Mouse (Mus musculus): ENCODE measurements at regions not wholly inside any gene's neighbourhood (a gene's known extent, or its start where the extent isn't known, plus 50 kb on each side); places are given as distances from the start of the nearest gene placed in this dataset.

DNA sequence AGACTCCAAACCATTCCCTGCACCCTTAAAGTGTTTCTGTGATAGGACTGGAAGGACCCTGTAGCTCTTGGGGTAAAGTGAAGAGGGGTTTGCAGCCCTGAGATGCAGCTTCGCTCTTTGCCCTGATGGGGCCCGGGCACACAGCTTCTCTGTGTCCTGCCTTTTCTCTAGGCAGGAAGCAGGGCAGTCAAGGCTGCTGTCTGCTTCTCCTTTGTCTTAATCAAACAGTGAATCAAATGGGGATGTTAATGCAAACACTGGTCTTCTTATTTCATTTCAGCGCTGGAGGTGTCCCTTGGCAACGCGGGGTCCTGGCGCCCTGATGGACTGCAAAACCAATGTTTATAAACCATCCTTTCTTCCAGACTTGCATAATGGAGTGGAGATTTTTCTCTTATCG lies 200.6 kb upstream of the Tle4 start:
- WGBS, result 70% methylated on average over 7 of the region's 7 CpGs
- Histone ChIP-seq H3K27ac (no peak overlapping the region), H3K9me3 (replicated peaks) (no peaks in the 10 kb centered on the region), H3K9ac (no peak overlapping the region), H3K36me3 (no peaks in the 10 kb centered on the region), H3K4me1 (peaks cover 15% of the 10 kb centered on the region), H3K4me2 (replicated peaks) (no peak overlapping the region), H3K4me3 (no peak overlapping the region), H3K27me3 (peaks cover 5% of the 10 kb centered on the region; the same call in 1 of the 2 replicates)
- no peak for ATAC-seq (ENCODE audit: low FRiP score)

DNA sequence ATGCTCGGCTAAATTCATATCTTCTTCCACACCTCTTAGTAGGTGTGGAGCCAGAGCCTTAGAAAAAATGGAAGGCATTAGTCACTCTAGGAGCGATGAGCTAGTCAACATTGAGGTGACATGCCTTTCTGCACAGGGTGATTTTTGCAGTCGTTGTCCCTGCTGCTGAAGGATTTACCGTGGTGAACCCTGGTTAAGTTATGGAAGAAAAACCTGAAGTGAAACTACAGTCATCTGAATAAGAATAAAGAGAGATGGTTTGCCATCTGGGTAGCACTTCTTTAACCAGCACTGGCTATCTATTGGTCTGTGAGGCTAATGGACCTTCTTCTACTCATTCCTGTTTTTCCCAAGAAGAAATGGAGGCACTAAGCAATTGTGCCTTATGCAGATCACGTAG lies 198.1 kb upstream of the Tle4 start:
- peaks cover 11% of the 10 kb centered on the region; the same call in 1 of the 2 replicates for H3K27me3 ChIP-seq
- no peaks in the 10 kb centered on the region for H3K36me3 ChIP-seq
- H3K9me3 ChIP-seq (replicated peaks), result no peaks in the 10 kb centered on the region
- WGBS, result 90% methylated on average over 5 of the region's 5 CpGs
- H3K4me2 ChIP-seq (replicated peaks), result no peak overlapping the region
- H3K4me3 ChIP-seq, result no peak overlapping the region
- no peak overlapping the region for H3K9ac ChIP-seq
- no peak overlapping the region for H3K27ac ChIP-seq
- no peak for ATAC-seq (ENCODE audit: low FRiP score)
- peaks cover 5% of the 10 kb centered on the region; the same call in 1 of the 2 replicates for H3K4me1 ChIP-seq

DNA sequence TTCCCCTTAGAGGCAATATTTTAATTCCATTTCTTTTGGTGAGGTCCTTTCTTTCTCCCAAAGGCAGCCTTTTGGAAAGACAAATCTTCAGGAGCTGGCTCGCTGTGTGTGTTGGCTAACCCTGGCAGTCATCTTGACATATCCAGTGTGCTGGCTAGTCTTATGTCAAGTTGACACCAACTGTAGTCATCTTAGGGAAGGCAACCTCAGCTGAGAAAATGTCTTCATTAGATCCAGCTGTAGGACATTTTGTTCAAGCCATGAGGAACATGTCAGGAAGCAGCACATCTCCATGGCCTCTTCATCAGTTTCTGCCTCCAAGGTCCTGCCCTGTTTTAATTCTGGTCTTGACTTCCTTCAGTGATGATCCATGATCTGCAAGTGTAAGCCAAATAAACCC lies 192.1 kb upstream of the Tle4 start:
- Histone ChIP-seq H3K9ac (no peak overlapping the region), H3K36me3 (no peaks in the 10 kb centered on the region), H3K27ac (no peak overlapping the region), H3K4me1 (0 out of 2 replicates have a peak, but pooled peaks cover 2% of the 10 kb centered on the region), H3K9me3 (replicated peaks) (no peaks in the 10 kb centered on the region), H3K27me3 (peaks cover 6% of the 10 kb centered on the region; the same call in 1 of the 2 replicates), H3K4me2 (replicated peaks) (no peak overlapping the region), H3K4me3 (no peak overlapping the region)
- 93% methylated on average over 1 of the region's 1 CpGs for WGBS
- ATAC-seq (ENCODE audit: low FRiP score), result no peak

DNA sequence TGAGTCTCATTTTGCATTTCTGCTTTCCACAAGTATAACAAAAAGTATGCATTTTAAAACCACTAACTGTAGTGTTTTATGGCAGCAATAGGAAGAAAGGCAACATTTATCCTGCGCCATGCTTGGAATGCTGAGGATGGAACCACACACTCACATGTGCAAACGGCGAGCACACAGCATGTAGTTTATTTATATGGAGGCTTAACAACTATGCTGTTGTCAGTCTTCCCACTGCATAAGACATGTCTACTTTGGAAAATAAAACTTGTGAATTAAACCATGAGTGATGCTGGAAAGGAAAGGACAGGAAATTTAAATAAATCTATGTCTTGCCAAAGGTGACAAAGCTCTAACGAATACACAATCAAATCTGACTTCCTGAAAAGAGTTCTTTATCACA lies 190.8 kb upstream of the Tle4 start:
- 0 out of 2 replicates have a peak, but pooled peaks cover 2% of the 10 kb centered on the region for H3K4me1 ChIP-seq
- no peak for ATAC-seq (ENCODE audit: low FRiP score)
- 92% methylated on average over 4 of the region's 4 CpGs for WGBS
- no peaks in the 10 kb centered on the region for H3K36me3 ChIP-seq
- no peak overlapping the region for H3K4me3 ChIP-seq
- peaks cover 8% of the 10 kb centered on the region; the same call in 1 of the 2 replicates for H3K27me3 ChIP-seq
- no peaks in the 10 kb centered on the region for H3K9me3 ChIP-seq (replicated peaks)
- no peak overlapping the region for H3K9ac ChIP-seq
- no peak overlapping the region for H3K4me2 ChIP-seq (replicated peaks)
- H3K27ac ChIP-seq, result no peak overlapping the region

DNA sequence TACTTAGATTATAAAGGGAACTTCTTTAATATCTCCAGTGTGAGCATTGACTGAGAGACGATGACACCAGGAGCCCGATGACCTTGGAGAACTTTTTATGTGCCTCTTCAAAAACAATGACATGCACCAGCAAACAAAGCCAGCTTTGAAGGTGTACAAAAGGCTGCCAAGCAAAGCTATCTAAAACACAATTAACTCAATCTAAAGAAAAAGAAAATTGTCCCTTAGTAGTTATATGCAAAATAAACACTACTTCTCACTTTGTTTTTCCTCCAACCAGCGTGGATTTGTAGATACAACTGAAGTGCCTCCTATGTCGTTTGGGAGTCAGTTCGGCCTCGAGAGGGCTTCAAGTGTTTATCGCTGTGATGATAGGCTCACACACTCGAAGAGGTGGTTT lies 189.0 kb upstream of the Tle4 start:
- ATAC-seq (ENCODE audit: low FRiP score), result no peak

DNA sequence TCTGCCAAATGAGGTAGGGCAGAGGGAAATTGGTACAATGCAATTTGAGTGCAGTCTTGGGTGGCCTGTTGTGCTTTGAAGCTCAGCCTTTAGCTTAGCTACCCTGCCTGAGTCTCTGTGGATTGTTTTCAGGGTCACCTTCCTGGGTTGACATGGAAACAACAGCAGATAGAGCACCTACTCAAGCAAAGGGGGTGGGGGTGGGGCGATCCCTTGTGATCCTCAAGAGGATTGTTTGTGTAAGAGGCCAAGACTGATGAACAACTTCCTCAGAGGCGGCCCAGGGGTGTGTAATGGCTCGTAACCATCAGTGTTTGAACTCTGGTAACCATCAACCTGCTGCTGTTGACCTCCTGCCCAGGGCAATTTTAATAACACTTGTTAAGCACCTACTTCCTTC lies 187.8 kb upstream of the Tle4 start:
- no peak overlapping the region for H3K4me2 ChIP-seq (replicated peaks)
- 0 out of 2 replicates have a peak, but pooled peaks cover 2% of the 10 kb centered on the region for H3K4me1 ChIP-seq
- ATAC-seq (ENCODE audit: low FRiP score), result no peak
- H3K9ac ChIP-seq, result no peak overlapping the region
- no peak overlapping the region for H3K4me3 ChIP-seq
- H3K9me3 ChIP-seq (replicated peaks), result no peaks in the 10 kb centered on the region
- WGBS, result 43% methylated on average over 3 of the region's 3 CpGs
- H3K36me3 ChIP-seq, result no peaks in the 10 kb centered on the region
- no peak overlapping the region for H3K27ac ChIP-seq
- H3K27me3 ChIP-seq, result 0 out of 2 replicates have a peak, but pooled peaks cover 2% of the 10 kb centered on the region

More for the DNA sequence above, 189.0 kb upstream of the Tle4 start:
- WGBS, result 83% methylated on average over 8 of the region's 8 CpGs
- Histone ChIP-seq H3K27me3 (0 out of 2 replicates have a peak, but pooled peaks cover 2% of the 10 kb centered on the region), H3K4me1 (0 out of 2 replicates have a peak, but pooled peaks cover 2% of the 10 kb centered on the region), H3K4me3 (no peak overlapping the region), H3K9ac (no peak overlapping the region), H3K36me3 (no peaks in the 10 kb centered on the region), H3K4me2 (replicated peaks) (no peak overlapping the region), H3K9me3 (replicated peaks) (no peaks in the 10 kb centered on the region), H3K27ac (no peak overlapping the region)

DNA sequence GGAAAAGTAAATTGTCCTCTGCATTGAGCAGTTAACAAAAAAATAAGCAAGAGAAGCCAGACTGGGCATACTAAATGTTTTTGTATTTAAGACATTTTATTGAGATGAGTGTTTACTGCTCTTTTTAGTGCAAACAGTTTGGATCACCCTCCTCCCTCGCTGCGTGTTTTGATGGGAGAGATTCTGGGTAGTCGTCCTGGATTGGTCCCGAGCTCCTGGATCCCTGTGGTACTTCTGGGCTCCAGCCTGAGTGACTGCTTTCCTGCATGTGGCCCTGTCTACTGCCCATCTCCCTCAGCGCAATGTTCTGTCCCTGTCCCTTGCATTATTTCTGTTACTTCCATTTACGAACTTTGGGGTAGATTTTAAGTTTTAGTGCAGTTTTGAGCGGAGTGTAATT lies 179.9 kb upstream of the Tle4 start:
- ATAC-seq (ENCODE audit: low FRiP score), result peak; percentile 44; the same call in 1 of the 2 replicates
- Histone ChIP-seq H3K27me3 (peaks cover 3% of the 10 kb centered on the region; the same call in 1 of the 2 replicates), H3K9ac (no peak overlapping the region), H3K36me3 (no peaks in the 10 kb centered on the region), H3K9me3 (replicated peaks) (no peaks in the 10 kb centered on the region), H3K27ac (0 out of 2 replicates have a peak overlapping the region, but pooled peaks have one; percentile 4), H3K4me2 (replicated peaks) (peak overlapping the region; percentile 39), H3K4me3 (no peak overlapping the region), H3K4me1 (0 out of 2 replicates have a peak, but pooled peaks cover 10% of the 10 kb centered on the region)
- WGBS, result 26% methylated on average over 7 of the region's 7 CpGs

DNA sequence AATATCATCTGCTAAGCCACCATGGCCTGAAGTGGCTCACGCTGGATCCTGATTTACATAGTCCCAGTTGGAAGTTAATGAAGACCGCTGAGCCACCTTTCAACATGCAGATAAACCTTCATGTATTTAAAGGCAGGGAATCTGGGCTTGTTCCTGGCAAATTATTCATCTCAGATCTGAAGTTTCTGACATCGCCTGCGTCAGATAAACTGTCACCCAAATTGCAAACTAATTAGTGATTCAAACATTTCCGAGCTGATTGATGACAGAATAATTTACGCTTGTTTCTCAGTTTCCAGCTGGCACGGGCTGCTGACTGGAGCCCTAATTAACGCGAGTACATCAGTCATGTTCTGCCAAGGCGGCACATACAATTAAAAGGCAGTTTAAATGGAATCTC lies 179.3 kb upstream of the Tle4 start:
- WGBS, result 2% methylated on average over 10 of the region's 10 CpGs
- H3K4me3 ChIP-seq, result no peak overlapping the region

DNA sequence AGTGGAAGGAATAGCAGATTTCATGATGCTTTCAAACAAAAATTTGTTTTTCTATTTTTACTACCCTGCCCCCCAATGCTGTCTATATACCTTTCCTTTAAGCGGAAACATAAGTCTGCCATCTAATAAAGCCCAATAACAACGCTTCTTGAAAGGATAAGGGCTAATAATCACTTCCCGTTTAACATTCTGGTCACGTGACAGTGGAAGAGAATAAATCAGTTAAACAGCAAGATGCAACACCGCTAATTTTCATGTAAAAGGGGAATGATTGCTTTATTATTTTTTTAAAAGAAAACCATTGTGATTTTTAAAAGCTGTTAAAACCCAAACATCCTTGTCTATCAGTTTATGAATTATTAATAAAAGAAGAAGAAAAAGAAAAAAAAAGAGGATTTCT lies 178.9 kb upstream of the Tle4 start:
- 39% methylated on average over 5 of the region's 5 CpGs for WGBS
- 0 out of 2 replicates have a peak, but pooled peaks cover 10% of the 10 kb centered on the region for H3K4me1 ChIP-seq
- H3K9ac ChIP-seq, result no peak overlapping the region
- H3K36me3 ChIP-seq, result no peaks in the 10 kb centered on the region
- H3K27me3 ChIP-seq, result peaks cover 3% of the 10 kb centered on the region; the same call in 1 of the 2 replicates
- ATAC-seq (ENCODE audit: low FRiP score), result peak; percentile 55; the same call in 1 of the 2 replicates
- H3K4me3 ChIP-seq, result no peak overlapping the region
- no peaks in the 10 kb centered on the region for H3K9me3 ChIP-seq (replicated peaks)
- H3K27ac ChIP-seq, result peak overlapping the region; percentile 18; the same call in 1 of the 2 replicates
- H3K4me2 ChIP-seq (replicated peaks), result peak overlapping the region; percentile 39

More for the DNA sequence above, 179.3 kb upstream of the Tle4 start:
- Histone ChIP-seq H3K9me3 (replicated peaks) (no peaks in the 10 kb centered on the region), H3K4me1 (0 out of 2 replicates have a peak, but pooled peaks cover 10% of the 10 kb centered on the region), H3K27ac (no peak overlapping the region), H3K4me2 (replicated peaks) (peak overlapping the region; percentile 39), H3K36me3 (no peaks in the 10 kb centered on the region), H3K27me3 (peaks cover 3% of the 10 kb centered on the region; the same call in 1 of the 2 replicates), H3K9ac (no peak overlapping the region)
- ATAC-seq (ENCODE audit: low FRiP score), result peak; percentile 90

DNA sequence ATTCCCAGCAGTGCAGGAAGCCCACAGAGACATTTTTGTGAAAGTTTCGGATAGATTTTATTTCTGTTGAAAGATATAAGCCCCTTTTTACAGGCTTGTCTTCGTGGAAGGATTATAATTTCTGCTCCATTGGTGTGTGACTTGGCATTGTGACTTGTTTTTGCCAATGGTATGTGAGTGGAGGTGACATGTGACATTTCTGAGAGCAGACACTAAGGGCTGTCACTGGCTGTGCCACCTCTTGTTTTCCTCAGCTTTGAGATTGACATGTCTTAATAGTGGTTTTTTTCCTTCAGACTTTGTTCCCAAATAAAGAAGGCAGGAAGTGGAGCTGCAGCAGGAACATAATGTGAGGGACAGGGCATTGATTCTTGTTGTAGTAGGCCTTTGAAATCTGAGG lies 174.9 kb upstream of the Tle4 start:
- no peak overlapping the region for H3K4me3 ChIP-seq
- H3K9ac ChIP-seq, result no peak overlapping the region
- no peaks in the 10 kb centered on the region for H3K9me3 ChIP-seq (replicated peaks)
- ATAC-seq (ENCODE audit: low FRiP score), result no peak
- H3K36me3 ChIP-seq, result no peaks in the 10 kb centered on the region
- H3K27me3 ChIP-seq, result no peaks in the 10 kb centered on the region
- H3K4me1 ChIP-seq, result 0 out of 2 replicates have a peak, but pooled peaks cover 10% of the 10 kb centered on the region
- H3K4me2 ChIP-seq (replicated peaks), result no peak overlapping the region
- no peak overlapping the region for H3K27ac ChIP-seq
- WGBS, result 63% methylated on average over 2 of the region's 2 CpGs

DNA sequence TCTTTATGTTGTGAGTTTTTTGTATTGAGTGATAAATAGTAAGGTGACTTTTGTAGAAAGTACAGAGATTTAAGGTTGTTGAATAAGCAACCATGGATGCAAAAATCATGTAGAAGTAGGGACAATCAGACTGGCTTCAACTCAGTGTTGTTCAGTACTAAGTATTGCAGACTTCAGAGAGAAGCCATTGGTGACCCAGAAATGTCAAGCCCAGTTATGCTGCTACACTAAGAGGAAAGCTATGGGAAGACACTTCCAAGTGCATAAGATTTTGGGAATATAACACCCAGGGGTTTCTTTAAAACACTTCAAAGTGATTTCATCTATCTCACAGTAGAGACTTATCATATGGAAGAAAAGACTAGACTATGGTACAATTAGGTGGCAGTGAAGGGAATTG lies 154.8 kb upstream of the Tle4 start:
- no peak for ATAC-seq (ENCODE audit: low FRiP score)
- H3K27ac ChIP-seq, result no peak overlapping the region

DNA sequence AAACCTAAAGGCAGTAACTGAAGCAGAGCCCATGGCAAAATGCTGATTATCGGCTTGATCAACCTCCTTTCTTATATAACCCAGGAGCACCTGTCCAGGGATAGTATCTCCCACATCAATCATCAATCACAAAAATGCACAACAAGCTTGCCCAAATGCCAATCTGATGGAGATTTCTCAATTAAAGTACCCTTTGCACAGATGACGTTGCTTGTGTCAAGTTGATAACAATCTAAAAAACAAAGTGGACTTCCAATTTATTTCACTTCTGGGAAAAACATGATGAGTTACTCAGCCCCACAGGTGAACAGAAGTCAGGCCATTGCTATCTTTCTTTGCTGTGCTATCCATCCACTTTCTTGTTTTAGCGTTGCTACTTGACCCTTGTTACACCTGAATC lies 144.5 kb upstream of the Tle4 start:
- 88% methylated on average over 3 of the region's 3 CpGs for WGBS
- Histone ChIP-seq H3K4me2 (replicated peaks) (no peak overlapping the region), H3K36me3 (no peaks in the 10 kb centered on the region), H3K9ac (no peak overlapping the region), H3K4me3 (no peak overlapping the region), H3K4me1 (no peaks in the 10 kb centered on the region; the same call in 1 of the 2 replicates), H3K27me3 (no peaks in the 10 kb centered on the region), H3K9me3 (replicated peaks) (no peaks in the 10 kb centered on the region), H3K27ac (no peak overlapping the region)
- no peak for ATAC-seq (ENCODE audit: low FRiP score)

More for the DNA sequence above, 154.8 kb upstream of the Tle4 start:
- H3K4me1 ChIP-seq, result no peaks in the 10 kb centered on the region
- no peaks in the 10 kb centered on the region for H3K36me3 ChIP-seq
- no peak overlapping the region for H3K4me2 ChIP-seq (replicated peaks)
- no peak overlapping the region for H3K9ac ChIP-seq
- H3K4me3 ChIP-seq, result no peak overlapping the region
- H3K27me3 ChIP-seq, result no peaks in the 10 kb centered on the region
- H3K9me3 ChIP-seq (replicated peaks), result no peaks in the 10 kb centered on the region

DNA sequence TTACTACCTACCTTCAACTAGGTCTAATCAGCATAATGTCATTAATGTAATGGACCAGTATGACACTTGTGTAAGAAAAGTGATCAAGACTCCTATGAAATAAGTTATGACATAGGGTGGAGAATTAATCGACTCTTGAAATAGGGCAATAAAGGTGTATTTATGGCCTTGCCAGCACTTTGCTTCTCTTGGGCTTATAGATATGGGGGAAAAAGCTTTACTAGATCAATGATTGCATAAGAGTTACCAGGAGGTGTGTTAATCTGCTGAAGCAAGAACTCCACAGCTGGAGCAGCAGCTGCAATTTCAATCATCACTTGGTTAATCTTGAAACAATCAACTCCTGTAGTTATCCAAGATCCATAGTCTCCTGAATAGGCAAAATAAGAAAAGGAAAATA lies 143.1 kb upstream of the Tle4 start:
- Histone ChIP-seq H3K4me2 (replicated peaks) (no peak overlapping the region), H3K4me3 (no peak overlapping the region), H3K36me3 (no peaks in the 10 kb centered on the region), H3K27ac (no peak overlapping the region), H3K9me3 (replicated peaks) (no peaks in the 10 kb centered on the region), H3K4me1 (no peaks in the 10 kb centered on the region), H3K27me3 (no peaks in the 10 kb centered on the region), H3K9ac (no peak overlapping the region)
- ATAC-seq (ENCODE audit: low FRiP score), result no peak
- 97% methylated on average over 1 of the region's 1 CpGs for WGBS

All from hindbrain, embryonic 12.5 days (tissue).